Mouse (Mus musculus) stomach, postnatal 0 days (tissue): ENCODE results near the gene Gm20458. TPM values are rescaled to one million over a fixed set of nuclear protein-coding genes. Genes with fewer than 3 reads are reported as not detected.
A peak's percentile ranks its signal among the peaks of the same experiment; 100 is the strongest.

Experiments used
- ATAC-seq: fragments of 200-750 bp; cut with Nextera tagmentation; 2 replicates; pipeline ENCODE4 v1.8.0; 2017; ENCODE audit not compliant: low FRiP score, low TSS enrichment
- DNase-seq: peaks from one replicate; pipeline ENCODE4 v3.0.0-alpha.2; 2016; ENCODE audit warnings: low spot score
- H3K27ac ChIP-seq: fragments of 300-500 bp; sonication (generic); replicated peaks from 2 replicates; pipeline ENCODE4 v1.5.1; 2014; ENCODE audit warnings: mild to moderate bottlenecking, control low read depth
- H3K27me3 ChIP-seq: fragments of 300-500 bp; sonication (generic); 2 replicates; pipeline ENCODE4 v1.6.1; 2014; ENCODE audit warnings: low read length; ENCODE audit not compliant: control insufficient read depth, insufficient read depth
- H3K36me3 ChIP-seq: fragments of 300-500 bp; sonication (generic); 2 replicates; pipeline ENCODE4 v1.6.1; 2014; ENCODE audit warnings: low read length, mixed read lengths; ENCODE audit not compliant: control insufficient read depth, insufficient read depth
- H3K4me1 ChIP-seq: fragments of 300-500 bp; sonication (generic); replicated peaks from 2 replicates; pipeline ENCODE4 v1.6.1; 2014; ENCODE audit warnings: antibody characterized with exemption; ENCODE audit not compliant: control insufficient read depth, insufficient read depth
- H3K4me2 ChIP-seq: fragments of 300-500 bp; sonication (generic); replicated peaks from 2 replicates; pipeline ENCODE4 v1.6.1; 2014; ENCODE audit warnings: low read depth, mild to moderate bottlenecking, control low read depth, moderate library complexity
- H3K4me3 ChIP-seq: fragments of 300-500 bp; sonication (generic); 2 replicates; pipeline ENCODE4 v1.5.1; 2014; ENCODE audit warnings: low read depth, low read length, control low read depth
- H3K9ac ChIP-seq: fragments of 300-500 bp; sonication (generic); 2 replicates; pipeline ENCODE4 v1.6.1; 2014; ENCODE audit warnings: mild to moderate bottlenecking, low read length, control low read depth, mixed read lengths
- H3K9me3 ChIP-seq: fragments of 300-500 bp; sonication (generic); 2 replicates; pipeline ENCODE4 v1.6.1; 2016; ENCODE audit warnings: low read length; ENCODE audit not compliant: control insufficient read depth
- CTCF ChIP-seq: IDR thresholded peaks from 2 replicates; pipeline ENCODE4 v1.5.1; 2016; ENCODE audit warnings: antibody characterized with exemption, low read depth, mild to moderate bottlenecking, moderate library complexity
- EP300 ChIP-seq: optimal IDR thresholded peaks from 2 replicates; pipeline ENCODE3; 2016; ENCODE audit warnings: antibody characterized with exemption
- WGBS: fragments of 180-500 bp; shearing (Covaris S2); extraction: QIAGEN DNeasy Blood & Tissue Kit; methylation state at CpG from one replicate; pipeline ENCODE4 v1.1.7; 2014; 5-methylcytosine and 5-hydroxymethylcytosine counted together
- polyA plus RNA-seq: library from polyadenylated mRNA; unstranded; fragments of >200 nt; fragmentation: Nextera tagmentation; extraction: Ambion mirVana; gene quantifications from 2 replicates; pipeline ENCODE4 v1.2.1, GENCODE M21; 2015

The Gm20458 gene
- polyA plus RNA-seq, 1 experiment from 2014 or later: 28.1 TPM

DNA sequence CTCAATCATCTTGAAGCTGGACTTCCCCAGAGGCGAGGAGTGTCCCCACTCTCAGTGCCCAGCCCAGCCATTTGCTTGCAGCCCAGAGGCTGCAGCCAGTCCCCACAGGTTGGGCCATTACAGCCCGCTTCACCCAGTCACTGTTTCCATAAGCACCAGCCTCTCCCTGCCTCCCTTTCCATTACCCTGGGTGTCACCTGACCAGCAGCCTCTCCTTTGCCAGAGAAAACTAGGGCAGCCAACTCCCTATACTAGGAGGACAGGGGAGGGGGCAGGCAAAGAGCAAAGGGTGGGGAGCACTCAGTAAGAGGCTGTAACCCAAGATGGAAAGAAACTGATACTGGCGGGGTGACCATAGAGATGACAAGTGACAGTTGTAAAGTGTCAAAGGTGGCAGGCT is 23.8 kb upstream of the Gm20458 start:
- peak overlapping the region; percentile 38 for H3K4me2 ChIP-seq
- DNase-seq: peak; percentile 82
- TF ChIP-seq EP300 (no peak), CTCF (no peak)
- peaks cover 28% of the 10 kb centered on the region for H3K4me1 ChIP-seq
- peak overlapping the region; percentile 52 for H3K9ac ChIP-seq
- peak; percentile 71 for ATAC-seq
- peak overlapping the region; percentile 91 for H3K27ac ChIP-seq
- H3K36me3 ChIP-seq: no peaks in the 10 kb centered on the region
- no peak overlapping the region for H3K4me3 ChIP-seq
- no peaks in the 10 kb centered on the region for H3K27me3 ChIP-seq
- no peaks in the 10 kb centered on the region for H3K9me3 ChIP-seq
- WGBS: 38% methylated on average over 3 of the region's 3 CpGs

DNA sequence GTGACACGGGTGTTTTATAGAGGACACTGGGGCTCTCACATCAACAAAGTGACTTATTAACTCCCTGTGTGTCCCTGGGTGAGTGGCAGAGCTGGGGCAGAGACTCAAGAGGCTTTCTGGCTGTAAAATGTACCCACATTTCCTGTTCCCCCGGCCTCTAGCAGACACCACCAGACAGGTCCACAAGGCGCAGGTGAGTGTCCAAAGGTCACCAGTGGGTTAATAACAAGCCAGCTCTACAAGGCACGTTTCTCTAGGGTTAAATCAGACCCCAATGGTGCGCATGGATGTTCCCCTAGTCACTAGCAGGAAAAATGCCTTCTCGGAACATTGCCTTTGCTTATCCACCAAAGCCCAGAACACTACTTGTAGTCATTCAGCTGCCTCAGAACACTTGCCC is 23.1 kb upstream of the Gm20458 start:
- Histone ChIP-seq H3K27me3 (no peaks in the 10 kb centered on the region), H3K36me3 (no peaks in the 10 kb centered on the region), H3K4me3 (no peak overlapping the region), H3K4me2 (peak overlapping the region; percentile 38), H3K9ac (no peak overlapping the region; the same call in 1 of the 2 replicates), H3K9me3 (no peaks in the 10 kb centered on the region), H3K4me1 (peaks cover 24% of the 10 kb centered on the region), H3K27ac (peak overlapping the region; percentile 91)
- ATAC-seq (no peak), DNase-seq (peak; percentile 59)
- WGBS: 50% methylated on average over 6 of the region's 6 CpGs
- TF ChIP-seq CTCF (no peak), EP300 (no peak)

- no peaks in the 10 kb centered on the region for H3K27me3 ChIP-seq
- ATAC-seq (peak; percentile 15; the same call in 1 of the 2 replicates), DNase-seq (peak; percentile 69)
- peak overlapping the region; percentile 38 for H3K4me2 ChIP-seq
- H3K27ac ChIP-seq: peak overlapping the region; percentile 91
- H3K36me3 ChIP-seq: no peaks in the 10 kb centered on the region
- 40% methylated on average over 8 of the region's 8 CpGs for WGBS
- H3K4me3 ChIP-seq: no peak overlapping the region
- no peak overlapping the region for H3K9ac ChIP-seq
- TF ChIP-seq EP300 (no peak), CTCF (no peak)
- no peaks in the 10 kb centered on the region for H3K9me3 ChIP-seq
- H3K4me1 ChIP-seq: peaks cover 24% of the 10 kb centered on the region
Measured at GRCm38 (mm10) chr2:164438257-164438656, 22.5 kb upstream of the Gm20458 start.

GRCm38 (mm10) chr2:164439001-164439421 is 21.8 kb upstream of the Gm20458 start:
- no peak overlapping the region for H3K9ac ChIP-seq
- 0 out of 2 replicates have a peak overlapping the region, but pooled peaks have one; percentile 0 for H3K4me2 ChIP-seq
- ATAC-seq (no peak), DNase-seq (peak; percentile 19)
- H3K4me3 ChIP-seq: no peak overlapping the region
- H3K27me3 ChIP-seq: no peaks in the 10 kb centered on the region
- TF ChIP-seq EP300: no peak
- TF ChIP-seq CTCF: no peak
- peaks cover 20% of the 10 kb centered on the region for H3K4me1 ChIP-seq
- H3K36me3 ChIP-seq: no peaks in the 10 kb centered on the region
- H3K9me3 ChIP-seq: no peaks in the 10 kb centered on the region
- WGBS: 34% methylated on average over 3 of the region's 3 CpGs
- peak overlapping the region; percentile 91 for H3K27ac ChIP-seq

DNA sequence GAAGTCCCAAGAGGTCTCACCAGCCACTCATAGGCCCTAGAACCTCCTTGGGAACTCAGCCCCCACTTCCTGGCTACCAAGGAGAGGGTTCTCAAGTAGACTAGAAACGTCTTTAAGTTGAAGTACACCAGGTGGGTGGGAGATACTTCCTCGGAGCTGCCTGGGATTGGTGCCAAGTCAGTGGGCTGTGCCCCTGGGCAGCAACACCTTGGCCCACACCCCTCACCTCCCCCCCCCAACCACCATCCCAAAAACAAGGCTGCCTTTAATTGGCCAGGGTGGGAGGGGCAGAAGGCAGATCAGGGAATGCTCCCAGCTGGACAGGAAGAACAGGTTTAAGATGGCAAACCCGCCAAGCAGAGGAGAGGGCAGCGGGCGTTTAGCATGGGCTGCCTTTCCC is 20.5 kb upstream of the Gm20458 start:
- H3K4me3 ChIP-seq: peak overlapping the region; percentile 69; the same call in 1 of the 2 replicates
- WGBS: 46% methylated on average over 5 of the region's 5 CpGs
- no peak for ATAC-seq
- peak; percentile 64 for DNase-seq
- H3K9ac ChIP-seq: 0 out of 2 replicates have a peak overlapping the region, but pooled peaks have one; percentile 4
- H3K27me3 ChIP-seq: no peaks in the 10 kb centered on the region
- H3K36me3 ChIP-seq: no peaks in the 10 kb centered on the region
- peak overlapping the region; percentile 50 for H3K4me2 ChIP-seq
- peaks cover 13% of the 10 kb centered on the region for H3K4me1 ChIP-seq
- TF ChIP-seq EP300: no peak
- no peak for TF ChIP-seq CTCF
- H3K9me3 ChIP-seq: no peaks in the 10 kb centered on the region
- H3K27ac ChIP-seq: peak overlapping the region; percentile 63

DNA sequence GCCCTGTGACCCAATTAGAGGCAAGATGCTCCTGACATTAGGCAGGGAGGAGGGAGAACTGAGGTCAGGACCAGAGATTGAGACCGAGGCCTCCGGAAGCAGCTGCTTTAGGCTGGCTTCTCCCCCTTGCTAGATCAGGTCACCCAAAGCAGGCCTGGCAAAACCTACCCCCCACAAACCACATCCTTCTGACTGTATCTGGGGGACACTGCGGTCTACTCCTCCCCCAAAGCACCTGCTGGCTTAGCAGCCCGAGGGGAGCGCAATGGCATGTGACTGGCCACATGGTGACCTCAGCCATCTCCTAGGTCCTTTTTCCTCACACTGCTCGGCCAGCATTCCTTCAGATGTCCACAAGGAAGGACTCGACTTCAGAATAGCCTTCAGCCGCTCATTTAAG is 19.6 kb upstream of the Gm20458 start:
- WGBS: 43% methylated on average over 8 of the region's 8 CpGs
- H3K4me2 ChIP-seq: peak overlapping the region; percentile 50
- peak overlapping the region; percentile 61 for H3K27ac ChIP-seq
- peak overlapping the region; percentile 69 for H3K4me3 ChIP-seq
- DNase-seq (no peak), ATAC-seq (no peak)
- H3K27me3 ChIP-seq: no peaks in the 10 kb centered on the region
- no peaks in the 10 kb centered on the region for H3K9me3 ChIP-seq
- peak overlapping the region; percentile 93 for H3K9ac ChIP-seq
- H3K4me1 ChIP-seq: peaks cover 5% of the 10 kb centered on the region
- TF ChIP-seq EP300 (no peak), CTCF (no peak)
- no peaks in the 10 kb centered on the region for H3K36me3 ChIP-seq
